Mouse (Mus musculus) MEL (cell line): ENCODE data around the gene Galnt6. TPM values are rescaled to one million over a fixed set of nuclear protein-coding genes. Genes with fewer than 3 reads are reported as not detected.

ENCODE experiments used
- DNase-seq: peaks from one replicate; pipeline ENCODE4 v3.0.0; 2011; ENCODE audit warnings: low read depth, low spot score
- H3K27ac ChIP-seq: 2 replicates; pipeline ENCODE4 v1.5.1; 2012; ENCODE audit warnings: low read depth, mild to moderate bottlenecking, control low read depth, low read length, moderate library complexity; ENCODE audit not compliant: control insufficient read depth
- H3K27me3 ChIP-seq, 2 experiments: fragments of 150-350 bp in 1 of 2; sonication (generic) in 1 of 2; 2 replicates each; pipeline ENCODE4 v1.6.1; 2012; ENCODE audit warnings: low read length in 2 of 2, mild to moderate bottlenecking in 2 of 2, improper control_type of control experiment in 1 of 2, moderate library complexity in 1 of 2; ENCODE audit not compliant: insufficient read depth in 2 of 2, control insufficient read depth in 1 of 2
- H3K36me3 ChIP-seq, 2 experiments: 2 replicates each; pipeline ENCODE4 v1.6.1; 2012 to 2014; ENCODE audit warnings: low read length in 2 of 2, improper control_type of control experiment in 1 of 2, inconsistent platforms in 1 of 2, mild to moderate bottlenecking in 1 of 2; ENCODE audit not compliant: insufficient read depth in 2 of 2, control insufficient read depth in 1 of 2
- H3K4me1 ChIP-seq, 2 experiments: fragments of 150-350 bp in 1 of 2; sonication (generic) in 1 of 2; 2 replicates each; pipeline ENCODE4 v1.6.1; 2012; ENCODE audit warnings: low read length in 2 of 2, improper control_type of control experiment in 1 of 2, mild to moderate bottlenecking in 1 of 2; ENCODE audit not compliant: insufficient read depth in 2 of 2, control insufficient read depth in 1 of 2
- H3K4me3 ChIP-seq, 2 experiments: fragments of 150-350 bp in 1 of 2; sonication (generic) in 1 of 2; 2 replicates each; pipeline ENCODE4 v1.5.1; 2012; ENCODE audit warnings: low read depth in 2 of 2, low read length in 2 of 2, mild to moderate bottlenecking in 2 of 2, moderate library complexity in 2 of 2, control low read depth in 1 of 2, improper control_type of control experiment in 1 of 2; ENCODE audit not compliant: control insufficient read depth in 1 of 2, insufficient read depth in 1 of 2
- H3K79me2 ChIP-seq: 2 replicates; pipeline ENCODE4 v1.6.1; 2012; ENCODE audit warnings: mild to moderate bottlenecking, low read length, moderate library complexity; ENCODE audit not compliant: control insufficient read depth, poor library complexity, insufficient read depth
- H3K9ac ChIP-seq: 2 replicates; pipeline ENCODE4 v1.6.1; 2012; ENCODE audit warnings: low read depth, mild to moderate bottlenecking, control low read depth, low read length, moderate library complexity; ENCODE audit not compliant: control insufficient read depth, poor library complexity, severe bottlenecking
- H3K9me3 ChIP-seq: fragments of 150-350 bp; sonication (generic); replicated peaks from 2 replicates; pipeline ENCODE4 v1.6.1; 2012; ENCODE audit warnings: mild to moderate bottlenecking, low read length, improper control_type of control experiment, moderate library complexity; ENCODE audit not compliant: insufficient read depth
- BHLHE40 ChIP-seq: IDR thresholded peaks from 2 replicates; pipeline ENCODE4 v1.6.1; 2012; ENCODE audit warnings: low read depth, mild to moderate bottlenecking, inconsistent platforms, low read length, improper control_type of control experiment, borderline replicate concordance
- CHD1 ChIP-seq: IDR thresholded peaks from 2 replicates; pipeline ENCODE4 v1.6.1; 2012; ENCODE audit warnings: low read depth, mild to moderate bottlenecking, inconsistent platforms, low read length, improper control_type of control experiment
- CHD2 ChIP-seq: IDR thresholded peaks from 2 replicates; pipeline ENCODE4 v1.6.1; 2011; ENCODE audit warnings: low read length, improper control_type of control experiment
- CTCF ChIP-seq, 3 experiments: IDR thresholded peaks in 2 of 3; conservative IDR thresholded peaks in 1 of 3; 2 replicates each; pipeline ENCODE4 v1.5.1; 2011 to 2012; ENCODE audit warnings: low read length in 3 of 3, low read depth in 2 of 3, mild to moderate bottlenecking in 2 of 3, improper control_type of control experiment in 1 of 3, inconsistent platforms in 1 of 3, mixed read lengths in 1 of 3, moderate library complexity in 1 of 3; ENCODE audit not compliant: control insufficient read depth in 1 of 3, insufficient read depth in 1 of 3, poor library complexity in 1 of 3, severe bottlenecking in 1 of 3
- E2F4 ChIP-seq: IDR thresholded peaks from 2 replicates; pipeline ENCODE4 v1.6.1; 2011; ENCODE audit warnings: low read depth, low read length, improper control_type of control experiment, borderline replicate concordance
- ELF1 ChIP-seq: IDR thresholded peaks from 2 replicates; pipeline ENCODE4 v1.6.1; 2014; ENCODE audit warnings: low read depth, mild to moderate bottlenecking, inconsistent platforms, low read length, improper control_type of control experiment, moderate library complexity
- ETS1 ChIP-seq: IDR thresholded peaks from 2 replicates; pipeline ENCODE4 v1.6.1; 2012; ENCODE audit warnings: low read depth, mild to moderate bottlenecking, inconsistent platforms, low read length, improper control_type of control experiment, moderate library complexity
- GATA1 ChIP-seq: IDR thresholded peaks from 2 replicates; pipeline ENCODE4 v1.6.1; 2011; ENCODE audit warnings: low read depth, low read length, improper control_type of control experiment
- KAT2A ChIP-seq: conservative IDR thresholded peaks from 2 replicates; pipeline ENCODE4 v1.6.1; 2012; ENCODE audit warnings: low read depth, low read length, improper control_type of control experiment, inconsistent platforms
- MAFK ChIP-seq: IDR thresholded peaks from 2 replicates; pipeline ENCODE4 v1.6.1; 2011; ENCODE audit warnings: low read depth, mild to moderate bottlenecking, low read length, improper control_type of control experiment, borderline replicate concordance
- MAX ChIP-seq: IDR thresholded peaks from 2 replicates; pipeline ENCODE4 v1.6.1; 2011; ENCODE audit warnings: low read length, improper control_type of control experiment
- MAZ ChIP-seq: IDR thresholded peaks from 2 replicates; pipeline ENCODE4 v1.6.1; 2012; ENCODE audit warnings: low read depth, mild to moderate bottlenecking, inconsistent platforms, low read length, improper control_type of control experiment
- MEF2A ChIP-seq: IDR thresholded peaks from 2 replicates; pipeline ENCODE4 v1.6.1; 2014; ENCODE audit warnings: low read depth, mild to moderate bottlenecking, inconsistent platforms, low read length, improper control_type of control experiment; ENCODE audit not compliant: poor library complexity, insufficient replicate concordance, severe bottlenecking; ENCODE audit errors: extremely low read depth
- MYB ChIP-seq: IDR thresholded peaks from 2 replicates; pipeline ENCODE4 v1.6.1; 2011; ENCODE audit warnings: mild to moderate bottlenecking, low read depth, low read length, improper control_type of control experiment
- MYC ChIP-seq: IDR thresholded peaks from 2 replicates; pipeline ENCODE4 v1.6.1; 2011; ENCODE audit warnings: low read depth, mild to moderate bottlenecking, low read length, improper control_type of control experiment, moderate library complexity
- NRF1 ChIP-seq: IDR thresholded peaks from 2 replicates; pipeline ENCODE4 v1.6.1; 2014; ENCODE audit warnings: low read depth, mild to moderate bottlenecking, inconsistent platforms, low read length, improper control_type of control experiment, moderate library complexity; ENCODE audit not compliant: poor library complexity, insufficient read depth, severe bottlenecking
- POLR2A ChIP-seq, 2 experiments: IDR thresholded peaks; 2 replicates each; pipeline ENCODE4 v1.6.1; 2011 to 2012; ENCODE audit warnings: low read length in 2 of 2, mild to moderate bottlenecking in 2 of 2, control low read depth in 1 of 2, improper control_type of control experiment in 1 of 2, low read depth in 1 of 2, moderate library complexity in 1 of 2; ENCODE audit not compliant: control insufficient read depth in 1 of 2, insufficient read depth in 1 of 2, poor library complexity in 1 of 2
- RCOR1 ChIP-seq: IDR thresholded peaks from 2 replicates; pipeline ENCODE4 v1.6.1; 2012; ENCODE audit warnings: low read depth, mild to moderate bottlenecking, inconsistent platforms, low read length, improper control_type of control experiment
- SIN3A ChIP-seq: IDR thresholded peaks from 2 replicates; pipeline ENCODE4 v1.6.1; 2012; ENCODE audit warnings: low read length, improper control_type of control experiment, inconsistent platforms
- TBP ChIP-seq: IDR thresholded peaks from 2 replicates; pipeline ENCODE4 v1.8.0; 2011; ENCODE audit warnings: low read depth, low read length, improper control_type of control experiment
- TCF12 ChIP-seq: IDR thresholded peaks from 2 replicates; pipeline ENCODE4 v1.6.1; 2014; ENCODE audit warnings: low read depth, mild to moderate bottlenecking, inconsistent platforms, low read length, improper control_type of control experiment, moderate library complexity
- ZC3H11A ChIP-seq: IDR thresholded peaks from 2 replicates; pipeline ENCODE4 v1.6.1; 2012; ENCODE audit warnings: low read depth, mild to moderate bottlenecking, inconsistent platforms, low read length, improper control_type of control experiment
- ZKSCAN1 ChIP-seq: IDR thresholded peaks from 2 replicates; pipeline ENCODE4 v1.6.1; 2012; ENCODE audit warnings: low read depth, mild to moderate bottlenecking, inconsistent platforms, low read length, improper control_type of control experiment, moderate library complexity
- ZMIZ1 ChIP-seq: IDR thresholded peaks from 2 replicates; pipeline ENCODE4 v1.6.1; 2012; ENCODE audit warnings: low read depth, mild to moderate bottlenecking, inconsistent platforms, low read length, improper control_type of control experiment, moderate library complexity
- ZNF384 ChIP-seq: IDR thresholded peaks from 2 replicates; pipeline ENCODE4 v1.6.1; 2012; ENCODE audit warnings: low read depth, mild to moderate bottlenecking, inconsistent platforms, low read length, improper control_type of control experiment
- polyA plus RNA-seq, 2 experiments: library from polyadenylated mRNA; stranded (reverse) in 1 of 2; unstranded in 1 of 2; fragments of >175 nt in 1 of 2; fragments of >200 nt in 1 of 2; gene quantifications; 2 replicates each; pipeline versions ENCODE4 v1.2.1 to v1.2.4; 2012; ENCODE audit warnings: low replicate concordance in 2 of 2, low read depth in 1 of 2; ENCODE audit not compliant: insufficient read length in 2 of 2, insufficient read depth in 1 of 2, missing spikeins in 1 of 2
- total RNA-seq: library from RNA; depleted of rRNA; stranded (reverse); fragments of 300-350 nt; gene quantifications from 2 replicates; pipeline ENCODE4 v1.2.3, GENCODE M21; 2012

Galnt6 gene
- total and polyA plus RNA-seq, 3 experiments, result 16.1 to 17.0 TPM; not detected in 1

DNA sequence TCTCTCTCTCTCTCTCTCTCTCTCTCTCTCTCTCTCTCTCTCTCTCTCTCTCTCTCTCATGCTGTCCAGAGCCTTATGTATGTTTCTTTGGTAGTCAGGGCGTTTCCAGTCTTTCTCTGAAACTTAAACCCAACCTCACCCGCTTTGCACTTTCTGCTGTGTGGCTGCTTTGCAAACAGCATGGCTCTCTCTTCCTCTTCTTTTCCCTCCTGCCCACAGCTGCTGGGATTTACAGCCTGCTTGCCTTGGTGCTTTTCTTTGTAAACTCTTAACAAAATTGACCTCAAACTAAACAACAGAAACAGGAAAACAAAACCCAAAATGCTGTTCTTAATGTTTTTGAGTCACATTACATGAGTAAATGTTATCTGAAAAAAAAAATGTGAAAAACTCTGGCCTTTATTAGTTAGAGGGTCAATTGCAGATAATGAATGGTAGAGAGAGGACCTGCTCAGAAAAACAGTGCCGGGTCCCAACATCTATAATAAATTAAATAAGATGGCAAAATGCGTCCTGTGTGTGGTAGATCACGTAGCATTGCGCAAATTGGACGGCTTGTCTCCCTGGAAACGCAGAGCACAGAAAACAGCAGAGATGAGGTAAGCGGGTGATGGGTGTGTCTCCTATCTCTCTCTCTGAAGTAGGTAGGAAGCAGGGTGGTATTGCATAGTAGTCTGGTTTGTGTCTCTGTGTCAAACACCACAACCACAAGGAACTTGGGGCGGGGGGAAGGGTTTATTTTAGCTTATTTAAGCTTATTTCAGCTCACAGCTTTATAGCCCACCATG lies 20.8 kb upstream of the Galnt6 start (continued):
- no peak for TF ChIP-seq ZKSCAN1
- TF ChIP-seq MAX, result no peak
- TF ChIP-seq TBP, result no peak

- H3K79me2 ChIP-seq, result no peaks in the 10 kb centered on the region
- H3K27me3 ChIP-seq, result no peaks in the 10 kb centered on the region
- H3K36me3 ChIP-seq, result peaks cover 0 to 20% of the 10 kb centered on the region in 2 experiments; a peak in 2 of 4 replicates
- H3K9me3 ChIP-seq, result no peaks in the 10 kb centered on the region
- no peak overlapping the region for H3K27ac ChIP-seq
- no peak overlapping the region for H3K4me3 ChIP-seq
- H3K4me1 ChIP-seq, result peaks cover 17 to 28% of the 10 kb centered on the region in 2 experiments
- no peak overlapping the region for H3K9ac ChIP-seq
- TF ChIP-seq TCF12 (no peak), ZMIZ1 (no peak), ZC3H11A (no peak)
- TF ChIP-seq, all 39 proteins: peak for 0
- DNase-seq, result no peak
Observed at GRCm38 (mm10) chr15:100748584-100748983, 19.4 kb upstream of the Galnt6 start.

- Histone ChIP-seq H3K27ac (peak overlapping the region; percentile 47), H3K79me2 (no peaks in the 10 kb centered on the region), H3K36me3 (peaks cover 0 to 20% of the 10 kb centered on the region in 2 experiments; a peak in 2 of 4 replicates), H3K4me1 (peaks cover 17 to 28% of the 10 kb centered on the region in 2 experiments), H3K27me3 (no peaks in the 10 kb centered on the region), H3K4me3 (peak overlapping the region; percentile 56 to 76), H3K9me3 (no peaks in the 10 kb centered on the region), H3K9ac (peak overlapping the region; percentile 45)
- DNase-seq, result peak; percentile 98
- TF ChIP-seq CTCF (IDR thresholded peaks at IDR 0.05 in 2 of 3, conservative IDR thresholded peaks at IDR 0.05 in 1 of 3; ENCODE audit: control insufficient read depth in 1 of 3, insufficient read depth in 1 of 3, low read depth in 2 of 3, low read length in 3 of 3, poor library complexity in 1 of 3, severe bottlenecking in 1 of 3) (no peak), ZNF384 (no peak), TBP (peak; percentile 82), MAZ (peak; percentile 82), POLR2A (IDR thresholded peaks at IDR 0.05; ENCODE audit: control insufficient read depth in 1 of 2, insufficient read depth in 1 of 2, low read depth in 1 of 2, low read length in 2 of 2, poor library complexity in 1 of 2) (no peak), BHLHE40 (no peak), SIN3A (peak; percentile 78), MAFK (no peak), CHD2 (no peak; the same call in 1 of the 2 replicates), NRF1 (no peak), CHD1 (0 out of 2 replicates have a peak, but pooled peaks have one; percentile 68), KAT2A (no peak), MYC (0 out of 2 replicates have a peak, but pooled peaks have one; percentile 16), MEF2A (no peak), ETS1 (peak; percentile 78), ZC3H11A (no peak), TCF12 (peak; percentile 73), MYB (no peak), E2F4 (no peak), ELF1 (0 out of 2 replicates have a peak, but pooled peaks have one; percentile 14), RCOR1 (peak; percentile 81), GATA1 (peak; percentile 89)
Observed at GRCm38 (mm10) chr15:100747121-100747963, 18.2 kb upstream of the Galnt6 start.
